Mouse (Mus musculus) fat pad, adult 2 months (tissue): ENCODE measurements at regions not wholly inside any gene's neighbourhood (a gene's known extent, or its start where the extent isn't known, plus 50 kb on each side); places are given as distances from the start of the nearest gene placed in this dataset.

Experiments
- DNase-seq: peaks from one replicate; pipeline ENCODE4 v3.0.0-alpha.2; 2011; ENCODE audit warnings: low read depth, low spot score; ENCODE audit errors: extremely low read depth

DNA sequence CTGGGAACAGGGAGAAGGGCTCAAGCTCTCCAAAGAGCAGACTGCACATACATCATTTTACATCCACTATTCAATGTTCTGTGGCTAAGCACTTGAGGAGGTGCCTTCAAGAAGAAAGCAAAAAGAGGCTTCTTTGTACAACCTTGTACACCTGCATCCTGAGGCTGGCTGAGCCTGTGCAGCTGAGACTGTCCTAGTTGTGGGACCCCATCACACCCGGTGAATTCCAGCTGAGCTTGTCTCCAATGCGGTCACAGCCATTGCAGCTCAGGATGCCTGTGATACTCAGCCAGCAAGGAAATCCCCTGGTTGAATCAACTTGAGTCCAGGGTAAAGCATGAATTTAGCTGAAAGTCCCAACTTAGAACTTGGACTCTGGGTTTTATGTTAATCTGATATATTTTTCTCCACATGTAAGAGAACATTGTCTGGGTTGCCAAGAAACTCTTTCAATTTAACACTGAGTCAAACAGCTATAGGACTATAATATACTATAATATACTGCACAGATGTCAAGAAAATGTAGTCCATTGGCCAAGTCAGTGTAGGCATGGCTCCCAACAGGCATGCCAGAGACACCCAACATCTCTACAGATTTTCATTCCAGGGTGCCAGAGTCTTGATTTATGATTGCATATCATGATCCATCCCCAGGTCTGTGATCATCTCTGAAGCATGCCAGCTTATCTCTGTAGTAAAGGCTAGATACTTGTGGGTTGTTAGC, 599.2 kb downstream of the Pard3 start:
- DNase-seq, result no peak

- DNase-seq, result no peak
Observed at GRCm38 (mm10) chr8:127666606-127667005, 602.9 kb downstream of the Pard3 start.

GRCm38 (mm10) chr8:127668991-127669390, 605.3 kb downstream of the Pard3 start:
- DNase-seq, result no peak

DNA sequence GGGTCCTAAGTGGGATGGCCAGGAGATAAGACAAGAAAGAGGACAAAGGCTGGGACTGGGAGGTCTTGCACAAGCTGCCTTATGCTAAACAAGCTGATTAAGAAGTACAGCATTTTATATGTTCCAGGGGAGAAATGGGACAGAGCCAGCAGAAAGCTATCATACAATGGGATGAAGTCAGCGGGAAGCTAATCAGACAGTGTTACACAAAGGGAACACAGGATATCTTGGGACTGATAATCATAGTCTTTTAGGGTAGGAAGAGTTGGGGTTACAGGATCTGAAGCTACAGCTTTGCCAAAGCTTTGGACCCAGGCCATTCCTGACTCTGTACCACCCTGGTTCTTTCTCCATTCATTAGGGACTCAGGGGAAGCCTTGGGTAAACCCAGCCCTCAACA, 610.4 kb downstream of the Pard3 start:
- no peak for DNase-seq

GRCm38 (mm10) chr8:127675377-127675776, 611.7 kb downstream of the Pard3 start:
- DNase-seq, result no peak

DNA sequence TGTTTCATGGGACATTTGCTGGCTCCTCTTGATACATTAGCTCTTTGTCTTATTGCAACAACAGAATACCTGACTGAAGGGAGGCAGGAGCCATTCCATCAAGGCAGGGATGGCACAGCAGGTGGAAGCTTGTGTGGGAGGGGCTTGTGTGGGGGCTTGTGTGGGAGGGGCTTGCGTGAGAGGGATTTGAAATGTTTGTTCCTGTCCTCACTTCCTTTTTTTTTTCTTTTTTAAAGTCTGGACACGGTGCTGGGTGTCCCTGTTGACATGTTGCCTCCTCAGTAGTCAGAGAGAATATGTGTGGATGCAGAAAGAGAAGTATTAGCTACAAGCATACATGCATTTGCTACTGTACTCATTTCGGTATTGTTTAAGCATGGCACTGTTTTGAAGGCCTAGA, 616.5 kb downstream of the Pard3 start:
- no peak for DNase-seq

DNA sequence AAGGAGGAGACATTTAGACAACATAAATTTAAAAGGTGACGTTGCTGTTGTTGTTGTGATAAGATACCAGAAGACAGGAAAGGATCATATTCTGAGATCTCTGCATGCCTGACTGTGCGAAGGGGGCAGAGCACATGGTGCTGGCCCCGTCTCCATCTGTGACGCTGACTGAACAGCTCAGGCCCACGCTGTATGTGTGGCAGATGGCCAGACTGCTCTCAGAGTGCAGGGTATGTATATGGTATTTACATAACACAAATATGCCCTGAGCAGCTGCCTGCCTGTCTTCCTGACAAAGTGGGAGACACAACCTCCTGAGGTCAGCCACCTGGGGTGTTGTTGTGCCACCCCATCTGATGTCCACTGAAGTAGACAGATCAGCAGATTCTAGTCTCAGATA, 620.5 kb downstream of the Pard3 start:
- no peak for DNase-seq

- DNase-seq, result no peak
Observed at GRCm38 (mm10) chr8:127690792-127691191, 627.1 kb downstream of the Pard3 start.

- DNase-seq, result peak; percentile 83
Observed at GRCm38 (mm10) chr8:127698404-127698803, 634.7 kb downstream of the Pard3 start.

- peak; percentile 83 for DNase-seq
Observed at GRCm38 (mm10) chr8:127704406-127704805, 640.7 kb downstream of the Pard3 start.

GRCm38 (mm10) chr8:127706051-127706835, 642.5 kb downstream of the Pard3 start:
- no peak for DNase-seq

- DNase-seq, result no peak
Observed at GRCm38 (mm10) chr8:127709439-127709838, 645.7 kb downstream of the Pard3 start.

DNA sequence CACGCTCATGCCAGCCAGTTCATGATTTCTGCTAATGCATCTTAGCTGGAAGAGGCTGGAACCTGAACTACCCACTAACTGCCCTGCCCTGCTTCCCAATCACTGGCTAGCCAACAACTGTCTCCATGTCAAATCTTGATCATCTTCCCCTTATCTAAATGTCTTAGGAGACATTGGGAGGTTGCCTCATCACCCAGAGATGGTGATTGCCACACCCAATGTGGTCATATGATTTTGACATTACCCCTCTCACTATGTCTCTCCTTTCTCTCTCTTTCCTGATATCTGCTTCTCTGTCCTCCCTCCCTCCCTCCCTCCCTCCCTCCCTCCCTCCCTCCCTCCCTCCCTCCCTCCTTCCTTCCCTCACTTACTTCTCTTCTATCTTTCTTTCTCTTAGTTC, 643.3 kb upstream of the Nrp1 start:
- no peak for DNase-seq

- no peak for DNase-seq
Observed at GRCm38 (mm10) chr8:127717969-127718368, 640.4 kb upstream of the Nrp1 start.

GRCm38 (mm10) chr8:127719881-127720280, 638.5 kb upstream of the Nrp1 start:
- DNase-seq, result no peak

GRCm38 (mm10) chr8:127720593-127721290, 637.7 kb upstream of the Nrp1 start:
- DNase-seq, result no peak

GRCm38 (mm10) chr8:127721624-127722023, 636.8 kb upstream of the Nrp1 start:
- DNase-seq, result no peak

GRCm38 (mm10) chr8:127734059-127734458, 624.3 kb upstream of the Nrp1 start:
- DNase-seq, result no peak

DNA sequence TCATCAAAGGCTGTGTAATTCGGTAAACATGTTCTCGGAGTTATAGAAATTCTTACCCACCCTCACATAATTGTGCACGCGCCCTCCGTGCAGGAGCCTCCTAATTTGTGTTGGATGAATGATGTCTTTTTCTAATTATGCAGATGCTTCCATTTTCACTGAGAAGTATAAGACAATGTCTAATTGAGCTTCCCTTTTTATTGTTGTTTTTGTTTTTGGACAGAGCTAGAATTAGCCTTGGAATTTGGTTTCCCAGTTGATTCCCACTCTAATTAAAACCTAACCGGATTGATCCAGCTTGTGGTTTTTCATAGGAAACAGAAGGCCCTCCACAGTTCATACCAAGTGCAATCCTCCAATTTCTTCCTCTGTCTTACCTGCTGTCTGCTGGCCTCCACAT, 616.2 kb upstream of the Nrp1 start:
- no peak for DNase-seq

DNA sequence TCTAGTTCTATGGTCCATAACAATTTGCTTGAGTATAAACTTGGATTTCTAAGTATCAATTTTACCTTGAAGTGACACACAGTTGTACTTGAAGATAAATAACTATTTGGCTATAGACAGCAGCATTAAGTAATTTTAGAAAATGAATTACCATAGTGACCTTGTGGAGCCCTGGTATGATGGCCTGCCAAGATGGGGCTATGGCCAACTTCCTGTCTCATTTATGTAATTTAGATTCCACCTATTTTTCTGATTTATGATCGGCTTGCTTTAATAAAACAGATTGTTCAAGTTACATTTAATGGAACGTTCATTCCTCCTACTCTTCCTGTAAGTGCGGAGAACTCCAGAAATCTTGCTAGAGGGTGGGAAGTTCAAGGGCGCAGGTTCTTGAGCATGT, 613.2 kb upstream of the Nrp1 start:
- no peak for DNase-seq

- DNase-seq, result no peak
Observed at GRCm38 (mm10) chr8:127746456-127746855, 611.9 kb upstream of the Nrp1 start.

DNA sequence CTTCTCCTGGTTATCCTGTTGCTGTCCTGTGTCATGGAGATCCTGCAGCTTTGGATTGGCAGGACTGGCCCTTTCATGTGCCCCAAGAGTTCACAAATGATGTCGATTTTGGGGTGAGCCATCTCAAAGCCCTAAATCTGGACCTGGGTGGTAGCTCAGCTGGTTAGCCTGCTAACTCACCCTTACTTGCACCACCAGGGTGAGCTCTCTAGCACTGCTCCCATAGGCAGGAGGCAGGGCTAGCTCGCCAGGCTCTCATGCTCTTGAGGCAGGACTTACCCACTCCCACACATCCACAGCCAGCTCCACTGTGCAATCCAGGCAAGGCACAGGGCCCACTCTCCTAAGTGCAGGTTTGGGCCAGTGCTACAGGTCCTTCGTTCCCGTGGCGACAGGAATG, 605.5 kb upstream of the Nrp1 start:
- DNase-seq, result peak; percentile 10
